Mouse (Mus musculus): ENCODE measurements around the gene Aknad1. TPM values are rescaled to one million over a fixed set of nuclear protein-coding genes. Genes with fewer than 3 reads are reported as not detected.

Gene Aknad1
- total RNA-seq, 2 experiments from 2014 or later = 1.6 to 6.3 TPM

DNA sequence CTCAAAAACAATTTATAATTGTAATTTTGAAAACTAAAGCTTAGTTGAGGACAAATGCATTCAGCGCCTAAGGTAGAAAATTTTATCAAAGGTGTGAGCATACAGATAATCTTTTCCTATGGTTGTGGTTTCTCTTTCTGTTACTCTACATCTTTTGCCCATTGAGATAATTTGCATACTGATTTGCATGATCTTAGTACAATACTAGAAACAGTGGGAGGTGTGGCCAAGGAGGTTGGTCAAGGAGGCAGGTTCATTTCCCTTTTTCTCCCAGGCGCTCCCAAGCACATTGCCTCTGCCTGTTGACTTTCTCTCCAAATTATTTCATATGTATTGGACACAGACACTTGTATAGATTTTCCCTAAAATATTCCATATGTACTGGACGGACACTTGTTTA lies 1.7 kb upstream of the Aknad1 start:
- no peak for ATAC-seq (replicated peaks; ENCODE audit: low FRiP score, poor library complexity, severe bottlenecking)

DNA sequence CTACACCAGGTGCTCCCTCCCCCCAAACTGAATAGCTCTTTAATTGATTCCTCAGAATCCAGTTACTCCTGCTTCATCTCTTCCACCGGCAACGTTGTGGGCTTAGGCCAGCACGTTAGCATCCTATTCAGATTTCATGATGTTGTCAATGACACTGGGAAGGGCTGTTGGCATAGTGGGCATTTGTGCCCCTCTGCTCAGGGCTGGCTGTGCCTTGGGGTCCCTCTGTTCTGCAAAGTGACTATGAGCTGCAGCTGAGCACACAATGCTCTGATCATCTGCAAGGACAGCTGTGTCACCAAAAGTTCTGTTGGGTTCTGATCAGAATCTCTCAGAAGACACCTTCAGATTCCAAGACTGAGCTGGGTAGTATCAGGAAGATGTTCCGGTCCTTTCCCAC lies 4.6 kb downstream of the Aknad1 start:
- ATAC-seq (replicated peaks; ENCODE audit: low FRiP score, poor library complexity, severe bottlenecking) = no peak

DNA sequence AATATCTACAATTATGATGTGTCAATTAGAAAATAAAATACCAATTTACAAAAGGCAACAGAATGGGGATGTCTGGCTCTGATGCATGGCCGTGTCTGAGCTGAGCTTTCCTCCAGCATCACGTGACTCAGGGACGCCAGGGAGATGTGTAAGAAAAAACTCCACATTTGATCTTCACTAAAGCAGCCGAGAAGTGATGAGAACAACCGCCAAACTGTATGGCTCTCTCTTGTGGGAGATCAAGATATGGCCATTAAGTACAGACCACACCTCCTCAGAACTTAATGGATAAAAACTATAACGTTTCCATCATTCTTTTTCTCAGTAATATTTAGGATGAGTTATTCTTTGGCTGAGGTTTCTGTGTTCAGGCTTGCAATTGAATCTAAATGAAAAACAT lies 11.6 kb downstream of the Aknad1 start:
- ATAC-seq (replicated peaks; ENCODE audit: low FRiP score, poor library complexity, severe bottlenecking) = peak; percentile 80

DNA sequence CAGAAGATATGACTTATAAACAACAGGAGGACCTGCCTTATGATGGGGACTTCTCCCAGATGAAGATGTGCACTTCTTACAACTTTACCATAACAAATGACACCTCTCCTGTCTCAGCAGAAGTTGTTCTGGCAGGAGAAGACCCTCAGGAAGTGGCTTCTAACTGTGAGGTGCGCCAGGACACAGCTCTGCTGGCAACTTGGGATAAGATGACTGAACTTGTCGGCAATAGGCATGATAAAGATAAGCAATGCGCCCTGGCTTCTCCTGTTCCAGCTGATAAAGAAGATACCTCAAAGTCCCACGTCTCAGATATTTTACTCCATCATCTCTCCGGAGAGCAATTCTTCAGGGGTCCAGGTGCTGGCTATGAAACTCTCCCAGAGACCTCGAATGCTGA lies 12.2 kb downstream of the Aknad1 start:
- ATAC-seq (replicated peaks; ENCODE audit: low FRiP score, poor library complexity, severe bottlenecking) = peak; percentile 74

DNA sequence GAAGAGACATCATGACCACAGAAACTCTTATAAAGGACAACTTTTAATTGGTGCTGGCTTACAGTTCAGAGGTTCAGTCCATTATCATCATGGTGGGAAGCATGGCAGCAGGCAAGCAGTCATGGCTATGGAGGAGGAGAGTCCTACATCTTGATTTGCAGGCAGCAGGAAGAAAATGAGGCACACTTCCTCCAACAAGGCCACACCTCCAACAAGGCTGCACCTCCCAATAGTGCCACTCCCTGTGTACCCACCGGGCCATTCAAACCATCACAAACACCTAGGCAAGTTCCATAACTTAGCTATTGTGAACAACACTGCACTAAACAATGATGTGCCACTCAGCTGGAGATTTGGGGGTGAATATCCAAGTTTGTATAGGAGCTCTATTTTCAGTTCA lies 15.1 kb downstream of the Aknad1 start:
- ATAC-seq (replicated peaks; ENCODE audit: low FRiP score, poor library complexity, severe bottlenecking) = peak; percentile 40; the same call in 1 of the 2 replicates

DNA sequence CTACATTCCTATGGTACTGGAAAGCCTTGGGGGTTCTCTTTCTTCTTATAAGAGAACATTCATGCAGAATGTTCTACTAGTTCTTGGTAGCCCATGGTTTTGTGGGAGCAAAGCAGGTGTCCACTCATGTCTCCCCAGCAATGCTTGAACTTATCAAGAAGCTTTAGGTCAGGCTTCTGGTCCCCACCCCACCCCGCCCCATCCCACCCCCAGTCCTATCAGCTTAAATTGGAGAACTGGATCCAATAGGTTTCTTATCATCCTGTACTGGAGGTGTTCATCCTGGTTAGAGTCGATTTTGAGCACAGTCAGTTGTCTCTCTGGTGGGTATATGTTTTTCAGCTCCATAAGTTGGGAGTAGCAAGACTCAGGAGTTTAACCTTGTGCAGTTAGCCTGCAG lies 16.1 kb downstream of the Aknad1 start:
- ATAC-seq (replicated peaks; ENCODE audit: low FRiP score, poor library complexity, severe bottlenecking) = no peak

DNA sequence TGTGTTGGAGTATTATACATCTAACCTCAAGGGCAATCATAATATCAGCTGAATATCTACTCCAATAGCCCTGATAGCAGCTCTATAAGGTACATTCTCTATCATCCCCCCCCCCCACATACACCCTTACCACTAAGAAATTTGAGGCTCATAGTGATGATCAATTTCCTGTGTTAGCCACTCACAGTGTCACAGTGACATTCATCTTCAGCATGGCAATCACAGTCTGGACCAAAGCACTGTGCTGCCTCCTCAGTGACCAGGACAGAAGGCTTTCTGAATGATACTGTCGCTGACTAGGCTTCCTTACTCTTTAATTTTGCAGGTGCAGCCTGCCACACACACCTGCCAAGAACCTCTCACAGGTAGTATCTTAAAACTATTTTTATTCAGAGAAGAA lies 16.7 kb downstream of the Aknad1 start:
- ATAC-seq (replicated peaks; ENCODE audit: low FRiP score, poor library complexity, severe bottlenecking) = no peak

DNA sequence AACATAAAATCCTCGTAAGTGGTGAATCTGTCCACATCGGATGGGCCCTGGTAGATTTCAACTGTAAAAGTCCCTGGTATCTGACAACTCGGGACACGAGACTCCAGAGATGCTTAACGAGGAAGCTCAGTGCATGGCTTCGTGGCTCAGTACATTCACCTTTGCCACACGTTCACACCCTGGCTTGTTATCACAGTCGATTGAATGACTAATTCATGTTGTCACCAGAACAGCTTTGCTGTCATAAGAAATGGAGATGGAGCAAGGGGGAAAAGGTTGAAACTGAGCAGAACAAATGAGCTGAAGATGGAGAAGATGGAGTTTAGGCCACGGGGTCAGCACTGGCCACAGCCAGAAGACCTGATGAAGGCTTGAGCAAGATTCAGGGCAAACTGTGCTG lies 18.1 kb downstream of the Aknad1 start:
- no peak for ATAC-seq (replicated peaks; ENCODE audit: low FRiP score, poor library complexity, severe bottlenecking)

DNA sequence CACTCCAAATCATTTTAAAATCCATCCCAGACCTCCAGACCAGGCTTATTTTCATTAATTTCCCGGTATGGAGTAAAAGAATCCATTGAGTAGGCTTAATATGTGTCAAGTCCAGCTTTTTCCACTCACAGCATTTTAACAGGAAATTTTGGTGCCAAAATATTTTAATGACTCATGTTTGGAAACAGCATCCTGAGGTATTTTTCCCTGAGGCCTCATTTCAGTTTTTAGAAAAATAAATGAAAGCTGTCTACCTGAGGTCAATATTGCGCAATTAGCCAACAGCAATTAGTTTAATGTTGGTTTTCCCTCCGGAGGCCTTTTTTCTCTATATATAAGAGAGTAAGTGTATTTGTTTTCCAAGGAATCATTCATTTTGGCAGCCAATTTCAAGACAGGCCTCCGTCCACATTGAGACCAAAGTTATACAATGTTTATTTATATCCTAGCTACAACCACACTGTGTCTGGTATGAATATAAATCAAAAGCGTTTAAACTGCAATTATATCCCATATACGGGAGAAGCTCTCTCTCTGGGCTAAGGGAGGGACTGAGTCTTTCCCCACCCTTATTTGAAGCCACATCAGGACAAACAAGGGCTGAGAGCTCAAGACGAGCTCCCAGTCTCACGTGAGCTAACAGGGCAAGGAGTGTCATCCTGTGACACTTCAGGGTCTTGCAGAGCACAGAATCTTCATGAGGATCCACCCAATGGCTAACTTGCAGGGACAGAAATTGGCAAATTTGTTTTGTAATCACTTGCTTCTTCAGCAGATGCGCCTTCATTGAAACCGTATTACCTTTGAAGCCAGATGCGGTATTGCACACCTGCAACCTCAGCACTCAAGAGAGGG lies 20.3 kb downstream of the Aknad1 start:
- ATAC-seq (replicated peaks; ENCODE audit: low FRiP score, poor library complexity, severe bottlenecking) = no peak

DNA sequence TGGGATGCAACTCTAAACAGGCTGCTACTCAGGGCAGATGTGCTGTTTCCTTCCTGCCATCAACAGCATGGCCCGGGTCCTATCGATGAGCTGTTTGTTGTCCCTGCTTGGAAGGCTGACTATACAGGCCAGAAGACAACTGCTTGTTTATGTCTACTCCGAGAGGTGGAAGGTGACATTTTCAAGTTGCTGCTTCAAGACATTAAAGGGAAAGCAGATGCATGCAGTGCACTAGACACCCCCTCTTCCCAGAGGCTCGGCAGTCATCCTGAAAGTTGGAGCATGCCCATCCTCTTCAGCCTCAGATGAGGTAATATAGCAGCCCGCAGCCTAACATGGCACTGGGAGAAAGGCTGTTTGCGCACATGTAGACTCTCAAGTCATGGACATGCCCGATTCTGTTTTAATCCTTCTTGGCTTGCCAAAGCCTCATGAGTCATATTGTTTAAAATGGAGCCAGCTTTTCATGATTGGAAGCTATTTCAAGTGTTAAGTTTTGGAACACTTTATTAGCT lies 23.2 kb downstream of the Aknad1 start:
- no peak for ATAC-seq (replicated peaks; ENCODE audit: low FRiP score, poor library complexity, severe bottlenecking)

DNA sequence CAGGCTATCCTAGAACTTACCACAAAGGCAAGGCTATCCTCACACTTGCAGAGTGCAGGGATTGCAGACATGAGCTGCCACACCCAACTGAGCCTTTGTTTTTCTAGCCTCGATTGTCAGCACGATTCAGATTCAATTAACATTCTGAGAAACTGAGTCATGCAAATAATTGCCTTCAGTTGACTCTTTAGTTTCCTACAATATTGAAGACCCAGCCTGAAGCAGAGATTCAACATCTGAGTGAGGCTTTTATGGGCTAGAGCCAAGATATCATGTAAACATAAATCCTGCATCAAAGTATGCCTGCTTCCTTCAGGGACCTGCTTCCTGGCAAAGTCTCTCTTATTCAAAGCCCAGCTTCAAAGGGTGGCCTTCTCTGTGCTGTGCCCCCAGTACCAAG lies 24.2 kb downstream of the Aknad1 start:
- no peak for ATAC-seq (replicated peaks; ENCODE audit: low FRiP score, poor library complexity, severe bottlenecking)

DNA sequence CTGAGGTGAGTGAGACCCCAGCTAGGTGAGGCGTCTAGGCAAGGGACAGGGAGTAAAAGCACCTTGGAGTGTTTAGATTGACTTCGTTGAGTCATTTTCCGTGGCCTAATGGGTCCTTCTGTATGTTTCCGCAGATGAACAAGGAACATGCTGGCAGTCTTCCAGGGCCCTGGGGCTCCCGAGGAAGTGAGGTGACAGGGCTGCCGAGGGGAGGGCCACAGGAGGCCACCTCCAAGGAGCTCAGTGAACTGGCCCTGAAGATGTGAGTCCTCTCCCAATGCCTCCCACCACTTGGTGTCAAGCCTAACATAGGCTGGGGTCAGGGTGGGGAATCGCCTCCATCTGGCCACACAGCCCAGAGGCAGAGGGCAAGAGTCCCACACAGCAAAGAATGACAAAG lies 25.5 kb downstream of the Aknad1 start:
- no peak for ATAC-seq (replicated peaks; ENCODE audit: low FRiP score, poor library complexity, severe bottlenecking)

DNA sequence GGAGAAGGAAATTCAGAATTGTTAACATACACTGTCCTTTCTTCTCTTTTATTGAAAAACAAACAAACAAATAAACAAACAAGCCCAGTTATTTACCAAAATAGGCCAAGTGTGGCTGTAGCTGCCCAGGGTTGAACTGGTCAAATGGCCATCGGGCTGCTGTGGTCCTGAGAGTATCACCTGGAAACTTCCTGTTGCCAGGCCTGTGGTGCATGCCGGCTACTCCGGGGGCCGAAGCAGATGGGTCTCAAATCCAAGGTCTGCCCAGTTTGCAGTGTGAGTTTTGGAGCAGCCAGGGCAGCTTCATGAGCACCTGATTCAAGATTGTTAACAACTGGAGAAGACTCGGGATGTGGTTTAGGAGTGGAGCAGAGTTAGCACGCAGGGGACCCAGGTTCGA lies 26.0 kb downstream of the Aknad1 start:
- no peak for ATAC-seq (replicated peaks; ENCODE audit: low FRiP score, poor library complexity, severe bottlenecking)

DNA sequence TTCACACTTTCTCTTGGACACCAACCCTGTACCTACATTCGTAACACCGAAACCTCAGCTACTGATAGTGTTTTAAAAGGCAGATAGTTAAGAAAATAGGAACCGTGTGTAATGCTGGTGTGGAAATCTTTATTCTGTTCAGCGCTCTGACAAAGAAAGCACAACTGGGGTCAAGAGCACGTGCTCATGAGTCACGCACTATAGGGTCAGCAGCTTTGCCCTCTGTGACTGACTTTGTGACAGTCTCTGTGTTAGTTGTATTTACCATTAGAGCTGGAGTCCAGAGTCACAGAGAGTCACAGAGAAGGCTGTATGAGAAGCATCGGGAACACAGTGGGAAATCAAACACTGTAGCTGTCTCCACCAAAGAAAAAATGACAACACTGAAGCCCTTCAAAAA lies 27.5 kb downstream of the Aknad1 start:
- no peak for ATAC-seq (replicated peaks; ENCODE audit: low FRiP score, poor library complexity, severe bottlenecking)

DNA sequence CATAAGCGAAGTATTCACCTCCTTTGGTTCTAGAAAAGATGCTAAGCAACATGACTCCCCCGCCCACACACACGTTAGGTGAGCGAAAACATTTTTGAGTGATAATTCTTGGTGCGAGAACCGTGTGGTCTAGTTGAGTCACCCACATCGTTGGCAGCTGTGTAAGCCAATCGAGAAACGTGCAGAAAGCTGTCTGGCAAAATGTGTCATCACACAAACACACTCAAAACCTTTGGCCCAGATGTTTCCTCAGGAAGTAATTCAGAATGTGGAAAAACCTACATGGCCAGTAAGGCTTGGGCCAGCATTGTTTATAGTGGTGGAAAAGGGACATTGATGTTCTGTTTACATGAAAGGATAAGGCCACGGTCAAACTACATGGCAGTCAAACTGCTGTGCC lies 28.0 kb downstream of the Aknad1 start:
- no peak for ATAC-seq (replicated peaks; ENCODE audit: low FRiP score, poor library complexity, severe bottlenecking)

DNA sequence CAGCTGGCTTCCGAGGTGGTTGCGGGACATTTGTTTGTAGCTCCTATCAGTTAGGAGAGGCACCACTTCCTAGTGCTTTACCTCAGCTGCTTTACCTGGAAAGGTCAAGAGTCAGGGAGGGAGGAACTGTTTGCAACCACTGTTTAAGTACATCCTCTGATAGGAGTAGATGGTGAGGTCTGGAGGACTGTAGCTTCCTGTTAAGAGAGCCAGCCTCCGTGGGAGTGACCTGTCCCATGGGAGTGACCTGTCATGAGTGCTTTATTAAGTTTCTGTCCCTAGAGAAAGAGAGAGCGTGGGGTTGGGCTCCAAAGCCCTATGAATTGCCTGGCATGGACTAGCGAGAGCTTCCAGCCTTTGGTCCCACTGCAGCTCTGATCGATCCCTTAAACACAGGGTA lies 30.1 kb downstream of the Aknad1 start:
- no peak for ATAC-seq (replicated peaks; ENCODE audit: low FRiP score, poor library complexity, severe bottlenecking)

DNA sequence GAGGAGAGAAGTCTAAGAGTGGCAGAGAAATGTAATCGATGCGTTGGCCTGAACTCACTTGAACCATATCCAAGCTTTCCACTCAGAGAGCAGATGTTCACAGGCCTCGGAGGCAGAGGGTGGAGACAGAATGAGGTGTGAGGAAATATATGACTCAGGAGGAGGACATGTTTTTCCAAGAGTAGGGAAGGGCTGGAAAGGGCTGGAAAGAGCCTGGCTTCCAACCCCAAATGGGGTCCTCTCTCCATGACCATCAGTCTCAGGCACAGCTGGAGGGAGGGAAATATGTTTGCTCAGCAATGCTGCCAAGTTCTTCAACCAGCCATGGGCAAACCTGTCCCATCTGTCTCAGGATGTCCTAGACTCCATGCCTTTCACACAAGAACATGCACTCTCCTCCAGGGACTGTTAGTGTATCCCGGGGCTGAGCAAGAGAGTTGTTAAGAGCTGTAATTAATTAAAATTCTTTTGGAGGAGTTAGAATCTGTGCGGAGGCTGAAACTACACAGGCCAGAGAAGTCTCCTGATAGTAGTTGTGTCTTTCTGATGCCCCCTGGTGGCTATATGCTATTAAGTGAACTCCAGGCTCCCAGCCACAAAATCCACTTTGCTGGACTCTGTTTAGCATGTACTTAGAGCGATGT lies 31.4 kb downstream of the Aknad1 start:
- ATAC-seq (replicated peaks; ENCODE audit: low FRiP score, poor library complexity, severe bottlenecking) = peak; percentile 86

DNA sequence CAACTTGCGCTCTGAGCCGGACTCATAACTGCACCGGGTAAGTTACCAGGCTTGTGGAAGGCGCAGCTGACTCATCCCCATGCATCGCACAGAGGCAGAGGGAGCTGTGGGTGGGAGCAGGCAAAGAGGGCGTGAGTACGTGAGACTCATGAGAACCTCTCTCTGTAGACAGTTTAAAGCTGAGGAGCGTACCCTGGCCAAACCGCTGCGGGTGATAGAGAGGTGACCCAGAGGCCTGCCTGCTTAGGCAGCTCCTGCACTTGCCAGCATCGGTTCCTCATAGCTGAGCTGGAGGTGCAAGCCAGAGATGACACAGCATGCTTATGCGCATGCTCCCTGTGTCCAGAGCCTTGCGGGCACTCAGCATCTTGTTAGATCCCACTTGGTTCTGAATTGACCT lies 32.8 kb downstream of the Aknad1 start:
- ATAC-seq (replicated peaks; ENCODE audit: low FRiP score, poor library complexity, severe bottlenecking) = no peak

DNA sequence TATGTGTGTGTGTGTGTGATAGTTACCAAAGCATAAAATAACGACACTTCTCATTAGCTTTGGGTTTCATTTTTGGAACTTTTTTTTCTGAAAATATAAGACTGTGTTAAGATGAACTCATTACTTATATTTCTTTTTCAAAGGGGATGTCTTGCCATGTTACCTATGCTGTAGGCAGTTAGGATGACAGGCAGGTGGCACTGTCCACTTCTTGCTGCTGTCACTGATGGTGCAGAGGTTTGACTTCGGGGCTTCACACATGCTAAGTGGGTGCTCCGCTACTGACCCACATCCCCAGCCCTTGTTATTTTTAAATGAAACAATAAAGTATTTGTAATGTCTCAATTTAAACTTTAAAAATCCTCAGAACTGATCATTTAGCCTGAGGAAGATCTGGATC lies 33.4 kb downstream of the Aknad1 start:
- ATAC-seq (replicated peaks; ENCODE audit: low FRiP score, poor library complexity, severe bottlenecking) = no peak

DNA sequence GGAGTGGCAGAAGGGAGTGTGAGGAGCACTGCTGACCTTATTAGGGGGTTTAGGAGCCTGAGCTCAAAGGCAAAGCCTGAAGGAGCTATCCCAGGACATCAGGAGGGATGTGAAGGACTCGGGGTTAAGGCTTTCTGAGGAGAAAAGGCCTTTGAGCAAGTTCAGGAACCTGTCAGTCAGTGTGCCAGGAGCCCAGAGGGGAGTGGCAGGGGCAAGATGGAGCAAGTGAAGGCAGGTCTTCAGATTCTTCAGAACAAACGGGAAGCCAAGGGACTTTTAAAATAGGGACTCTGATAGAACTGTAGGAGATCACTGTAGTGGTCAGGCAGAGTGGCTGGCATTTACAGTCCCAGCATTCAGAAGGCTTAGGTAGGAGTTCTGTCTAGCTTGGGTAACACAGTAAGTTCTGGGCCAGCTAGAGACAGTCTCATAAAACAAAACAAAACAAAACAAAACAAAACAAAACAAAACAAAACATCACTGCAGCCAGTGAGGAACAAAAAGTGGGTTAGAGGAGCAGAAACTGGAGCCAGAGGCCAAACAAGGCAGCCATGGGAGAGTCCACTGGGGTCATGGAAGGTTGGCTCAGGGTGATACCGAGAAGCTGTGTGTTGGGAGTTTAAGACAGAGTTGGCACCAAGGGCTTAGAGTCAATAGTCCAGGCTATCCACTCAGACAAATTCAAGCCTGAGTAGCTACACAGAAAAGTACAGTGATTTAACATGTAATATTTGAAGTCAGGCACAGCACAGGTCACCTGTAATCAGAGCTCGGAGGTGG lies 39.5 kb downstream of the Aknad1 start:
- ATAC-seq (replicated peaks; ENCODE audit: low FRiP score, poor library complexity, severe bottlenecking) = no peak

Data from erythroblast, adult 5-6 weeks (primary cell).